ENCODE assay signal across 1 mouse cellular context in genomic region chr19:7205753-7206736, GRCm38 (mm10).
TF ChIP-seq lines count a peak whose summit lies in the region.

Otub1 (minus strand) TSS chr19:7206316.

TF ChIP-seq in CH12.LX, 34 proteins besides CTCF, POLR2A, EP300 and RAD21 (continued from another document):
- TF ChIP-seq ZMIZ1 (IDR thresholded peaks at IDR 0.05; ENCODE audit: low read depth, low read length): peak; percentile 88; the same call in 1 of the 2 replicates
- TF ChIP-seq KAT2A (IDR thresholded peaks at IDR 0.05; ENCODE audit: insufficient replicate concordance, low read length): peak; percentile 71; the same call in 1 of the 2 replicates
- TF ChIP-seq SIN3A (IDR thresholded peaks at IDR 0.05; ENCODE audit: low read length): peak; percentile 93
- TF ChIP-seq CHD2 (IDR thresholded peaks at IDR 0.05; ENCODE audit: low read length): peak; percentile 33
- 0 out of 2 replicates have a peak, but pooled peaks have one; percentile 16 for TF ChIP-seq ZNF384 (IDR thresholded peaks at IDR 0.05; ENCODE audit: low read depth, low read length)
- TF ChIP-seq NRF1 (IDR thresholded peaks at IDR 0.05; ENCODE audit: low read depth, low read length): peak; percentile 68
- peak; percentile 16 for TF ChIP-seq USF1 (IDR thresholded peaks at IDR 0.05; ENCODE audit: low read depth, low read length)
- TF ChIP-seq PAX5 (IDR thresholded peaks at IDR 0.05; ENCODE audit: low read length): no peak
- TF ChIP-seq JUN (IDR thresholded peaks at IDR 0.05; ENCODE audit: insufficient read depth, low read depth, low read length): no peak
- peak; percentile 86 for TF ChIP-seq HCFC1 (IDR thresholded peaks at IDR 0.05; ENCODE audit: low read depth, low read length)
- peak; percentile 95 for TF ChIP-seq POLR2AphosphoS2 (IDR thresholded peaks at IDR 0.05; ENCODE audit: low read depth, low read length)
- 0 out of 2 replicates have a peak, but pooled peaks have one; percentile 38 for TF ChIP-seq RCOR1 (conservative IDR thresholded peaks at IDR 0.05; ENCODE audit: low read depth, low read length)
- peak; percentile 95 for TF ChIP-seq ELF1 (IDR thresholded peaks at IDR 0.05; ENCODE audit: low read depth, low read length)
- peak; percentile 91 for TF ChIP-seq TCF12 (IDR thresholded peaks at IDR 0.05; ENCODE audit: low read depth, low read length)
- TF ChIP-seq E2F4 (IDR thresholded peaks at IDR 0.05; ENCODE audit: insufficient replicate concordance, low read depth, low read length): no peak
- no peak for TF ChIP-seq ZC3H11A (IDR thresholded peaks at IDR 0.05; ENCODE audit: low read depth, low read length)
- TF ChIP-seq MAZ (IDR thresholded peaks at IDR 0.05; ENCODE audit: low read depth, low read length): peak; percentile 99
- TF ChIP-seq CHD1 (IDR thresholded peaks at IDR 0.05; ENCODE audit: low read depth, low read length): peak; percentile 5; the same call in 1 of the 2 replicates
- TF ChIP-seq MAFK (IDR thresholded peaks at IDR 0.05; ENCODE audit: insufficient replicate concordance, low read length): no peak
TF ChIP-seq in CH12.LX: peak in this region for 23.
